Mouse (Mus musculus): ENCODE measurements around the gene Rnf213. TPM values are rescaled to one million over a fixed set of nuclear protein-coding genes. Genes with fewer than 3 reads are reported as not detected.
A peak's percentile ranks its signal among the peaks of the same experiment; 100 is the strongest.

Rnf213 gene
- total RNA-seq, 2 experiments from 2014 or later, result 5.4 to 7.4 TPM

- DNase-seq, result peak; percentile 37
- intact Hi-C loops (cut with DNase I; ENCODE audit: low total_unique reads), result no loop called here
Observed at GRCm38 (mm10) chr11:119428649-119429136, 35.8 kb downstream of the Rnf213 start.

- DNase-seq, result peak; percentile 79
- intact Hi-C loops (cut with DNase I; ENCODE audit: low total_unique reads), result no loop called here
Observed at GRCm38 (mm10) chr11:119431516-119431915, 38.6 kb downstream of the Rnf213 start.

GRCm38 (mm10) chr11:119432706-119433105, 39.8 kb downstream of the Rnf213 start:
- intact Hi-C loops (cut with DNase I; ENCODE audit: low total_unique reads), result no loop called here

GRCm38 (mm10) chr11:119434316-119434715, 41.4 kb downstream of the Rnf213 start:
- intact Hi-C loops (cut with DNase I; ENCODE audit: low total_unique reads), result no loop called here
- no peak for DNase-seq

More at GRCm38 (mm10) chr11:119432706-119433105, 39.8 kb downstream of the Rnf213 start:
- DNase-seq, result no peak

- intact Hi-C loops (cut with DNase I; ENCODE audit: low total_unique reads), result no loop called here
- DNase-seq, result no peak
Observed at GRCm38 (mm10) chr11:119435880-119436872, 43.3 kb downstream of the Rnf213 start.

GRCm38 (mm10) chr11:119438776-119439175, 45.9 kb downstream of the Rnf213 start:
- intact Hi-C loops (cut with DNase I; ENCODE audit: low total_unique reads), result no loop called here
- DNase-seq, result no peak

- DNase-seq, result no peak
- intact Hi-C loops (cut with DNase I; ENCODE audit: low total_unique reads), result no loop called here
Observed at GRCm38 (mm10) chr11:119442199-119442598, 49.3 kb downstream of the Rnf213 start.

GRCm38 (mm10) chr11:119443442-119443841, 50.5 kb downstream of the Rnf213 start:
- no peak for DNase-seq
- intact Hi-C loops (cut with DNase I; ENCODE audit: low total_unique reads), result no loop called here

GRCm38 (mm10) chr11:119456097-119456496, 63.2 kb downstream of the Rnf213 start:
- DNase-seq, result no peak
- intact Hi-C loops (cut with DNase I; ENCODE audit: low total_unique reads), result no loop called here

GRCm38 (mm10) chr11:119477876-119478275, 85.0 kb downstream of the Rnf213 start:
- intact Hi-C loops (cut with DNase I; ENCODE audit: low total_unique reads), result no loop called here
- no peak for DNase-seq

- intact Hi-C loops (cut with DNase I; ENCODE audit: low total_unique reads), result no loop called here
- peak; percentile 99 for DNase-seq
Observed at GRCm38 (mm10) chr11:119490861-119491689, 98.2 kb downstream of the Rnf213 start, which contains the start of gene Endov. Gene Endov (plus strand): TSS chr11:119491347.

GRCm38 (mm10) chr11:119491690-119492087, 98.8 kb downstream of the Rnf213 start:
- intact Hi-C loops (cut with DNase I; ENCODE audit: low total_unique reads), result no loop called here
- peak; percentile 21 for DNase-seq

GRCm38 (mm10) chr11:119492830-119493229, 99.9 kb downstream of the Rnf213 start:
- intact Hi-C loops (cut with DNase I; ENCODE audit: low total_unique reads), result no loop called here
- DNase-seq, result no peak

GRCm38 (mm10) chr11:119493516-119493915, 100.6 kb downstream of the Rnf213 start:
- intact Hi-C loops (cut with DNase I; ENCODE audit: low total_unique reads), result no loop called here
- DNase-seq, result no peak

GRCm38 (mm10) chr11:119496147-119496546, 103.2 kb downstream of the Rnf213 start:
- intact Hi-C loops (cut with DNase I; ENCODE audit: low total_unique reads), result no loop called here
- peak; percentile 52 for DNase-seq

GRCm38 (mm10) chr11:119497451-119497850, 104.6 kb downstream of the Rnf213 start:
- DNase-seq, result no peak
- intact Hi-C loops (cut with DNase I; ENCODE audit: low total_unique reads), result no loop called here

GRCm38 (mm10) chr11:119499297-119499696, 106.4 kb downstream of the Rnf213 start:
- intact Hi-C loops (cut with DNase I; ENCODE audit: low total_unique reads), result no loop called here
- DNase-seq, result no peak

- DNase-seq, result no peak
- intact Hi-C loops (cut with DNase I; ENCODE audit: low total_unique reads), result loop anchor here (5.0 to 10.0 kb wide), 2 partner anchors 117 to 285 kb away; no protein-coding TSS in a partner anchor
Observed at GRCm38 (mm10) chr11:119500011-119500410, 107.1 kb downstream of the Rnf213 start.

GRCm38 (mm10) chr11:119503675-119504074, 110.8 kb downstream of the Rnf213 start:
- peak; percentile 73 for DNase-seq
- intact Hi-C loops (cut with DNase I; ENCODE audit: low total_unique reads), result loop anchor here (2.0 to 10.0 kb wide), 3 partner anchors 114 to 401 kb away; no protein-coding TSS in a partner anchor

GRCm38 (mm10) chr11:119506386-119506785, 113.5 kb downstream of the Rnf213 start:
- no peak for DNase-seq
- intact Hi-C loops (cut with DNase I; ENCODE audit: low total_unique reads), result loop anchor here (10.0 kb wide), 1 partner anchor 278 kb away; no protein-coding TSS in a partner anchor

Measured in gastrocnemius, postnatal 14 days (tissue).